Mouse (Mus musculus) hindbrain, embryonic 15.5 days (tissue): Measurements from ENCODE around the gene Timeless. TPM values are rescaled to one million over a fixed set of nuclear protein-coding genes. Genes with fewer than 3 reads are reported as not detected.
A peak's percentile ranks its signal among the peaks of the same experiment; 100 is the strongest.

Experiments
- ATAC-seq: fragments of 200-750 bp; cut with Nextera tagmentation; 2 replicates; pipeline ENCODE4 v1.8.0; 2017; ENCODE audit warnings: low read depth, moderate number of reproducible peaks, moderate TSS enrichment; ENCODE audit not compliant: low FRiP score
- H3K27ac ChIP-seq: fragments of 300-500 bp; sonication (generic); replicated peaks from 2 replicates; pipeline ENCODE4 v1.5.1; 2015; ENCODE audit warnings: mild to moderate bottlenecking, inconsistent platforms
- H3K27me3 ChIP-seq: fragments of 300-500 bp; sonication (generic); 2 replicates; pipeline ENCODE4 v1.6.1; 2015; ENCODE audit warnings: control low read depth, inconsistent platforms
- H3K36me3 ChIP-seq: fragments of 300-500 bp; sonication (generic); 2 replicates; pipeline ENCODE4 v1.6.1; 2015; ENCODE audit warnings: control low read depth, inconsistent platforms
- H3K4me1 ChIP-seq: fragments of 300-500 bp; sonication (generic); replicated peaks from 2 replicates; pipeline ENCODE4 v1.6.1; 2015; ENCODE audit warnings: control low read depth, inconsistent platforms
- H3K4me2 ChIP-seq: fragments of 300-500 bp; sonication (generic); 2 replicates; pipeline ENCODE4 v1.6.1; 2015; ENCODE audit warnings: moderate library complexity, mild to moderate bottlenecking, inconsistent platforms
- H3K4me3 ChIP-seq: fragments of 300-500 bp; sonication (generic); 2 replicates; pipeline ENCODE4 v1.5.1; 2015; ENCODE audit warnings: mild to moderate bottlenecking, inconsistent platforms
- H3K9ac ChIP-seq: fragments of 300-500 bp; sonication (generic); 2 replicates; pipeline ENCODE4 v1.6.1; 2015; ENCODE audit warnings: inconsistent platforms
- H3K9me3 ChIP-seq: fragments of 300-500 bp; sonication (generic); 2 replicates; pipeline ENCODE4 v1.6.1; 2016; ENCODE audit warnings: control low read depth, inconsistent platforms
- WGBS: fragments of 180-500 bp; shearing (Covaris S2); methylation state at CpG from one replicate; pipeline ENCODE4 v1.1.7; 2015; 5-methylcytosine and 5-hydroxymethylcytosine counted together
- polyA plus RNA-seq: library from polyadenylated mRNA; unstranded; fragments of >200 nt; fragmentation: Nextera tagmentation; extraction: Ambion mirVana; gene quantifications from 2 replicates; pipeline ENCODE4 v1.2.1, GENCODE M21; 2015

The Timeless gene
- polyA plus RNA-seq, 1 experiment from 2014 or later, result 22.4 TPM

- whole genome bisulfite sequencing, result 72% methylated on average over 15 of the region's 15 CpGs
- H3K4me2 ChIP-seq, result no peak overlapping the region
- H3K4me1 ChIP-seq, result peaks cover 2% of the 10 kb centered on the region
- H3K36me3 ChIP-seq, result no peaks in the 10 kb centered on the region
- ATAC-seq, result no peak
- H3K4me3 ChIP-seq, result no peak overlapping the region
- no peak overlapping the region for H3K27ac ChIP-seq
- H3K27me3 ChIP-seq, result no peaks in the 10 kb centered on the region
- no peak overlapping the region for H3K9ac ChIP-seq
- H3K9me3 ChIP-seq, result no peaks in the 10 kb centered on the region
These were observed 6.1 kb downstream of the Timeless start for GRCm38 (mm10) chr10:128237807-128238480.

GRCm38 (mm10) chr10:128239140-128239539 lies 7.3 kb downstream of the Timeless start:
- no peak overlapping the region for H3K9ac ChIP-seq
- H3K4me3 ChIP-seq, result no peak overlapping the region
- H3K4me2 ChIP-seq, result no peak overlapping the region
- ATAC-seq, result no peak
- H3K27me3 ChIP-seq, result no peaks in the 10 kb centered on the region
- 95% methylated on average over 4 of the region's 4 CpGs for whole genome bisulfite sequencing
- no peaks in the 10 kb centered on the region for H3K9me3 ChIP-seq
- H3K27ac ChIP-seq, result no peak overlapping the region
- 0 out of 2 replicates have a peak, but pooled peaks cover 1% of the 10 kb centered on the region for H3K36me3 ChIP-seq
- H3K4me1 ChIP-seq, result no peaks in the 10 kb centered on the region

GRCm38 (mm10) chr10:128240131-128240530 lies 8.3 kb downstream of the Timeless start:
- no peak overlapping the region for H3K27ac ChIP-seq
- H3K36me3 ChIP-seq, result 0 out of 2 replicates have a peak, but pooled peaks cover 4% of the 10 kb centered on the region
- H3K4me1 ChIP-seq, result no peaks in the 10 kb centered on the region
- H3K4me3 ChIP-seq, result no peak overlapping the region
- no peak for ATAC-seq
- no peak overlapping the region for H3K9ac ChIP-seq
- no peak overlapping the region for H3K4me2 ChIP-seq
- H3K27me3 ChIP-seq, result no peaks in the 10 kb centered on the region
- no peaks in the 10 kb centered on the region for H3K9me3 ChIP-seq
- WGBS, result 95% methylated on average over 18 of the region's 18 CpGs

- Histone ChIP-seq H3K4me3 (no peak overlapping the region), H3K36me3 (peaks cover 7% of the 10 kb centered on the region; the same call in 1 of the 2 replicates), H3K27me3 (no peaks in the 10 kb centered on the region), H3K9me3 (no peaks in the 10 kb centered on the region), H3K9ac (no peak overlapping the region), H3K4me1 (no peaks in the 10 kb centered on the region), H3K4me2 (no peak overlapping the region), H3K27ac (no peak overlapping the region)
- WGBS, result 93% methylated on average over 8 of the region's 8 CpGs
- no peak for ATAC-seq
These were observed 11.4 kb downstream of the Timeless start for GRCm38 (mm10) chr10:128243252-128243651.

- Histone ChIP-seq H3K9me3 (no peaks in the 10 kb centered on the region), H3K27ac (no peak overlapping the region), H3K4me1 (no peaks in the 10 kb centered on the region), H3K36me3 (peaks cover 9% of the 10 kb centered on the region), H3K27me3 (no peaks in the 10 kb centered on the region), H3K4me3 (no peak overlapping the region), H3K4me2 (no peak overlapping the region), H3K9ac (no peak overlapping the region)
- WGBS, result 97% methylated on average over 15 of the region's 15 CpGs
- no peak for ATAC-seq
These were observed 12.3 kb downstream of the Timeless start for GRCm38 (mm10) chr10:128244121-128244520.

- no peak for ATAC-seq
- H3K27ac ChIP-seq, result 0 out of 2 replicates have a peak overlapping the region, but pooled peaks have one; percentile 30
- WGBS, result 83% methylated on average over 17 of the region's 17 CpGs
- peak overlapping the region; percentile 29; the same call in 1 of the 2 replicates for H3K4me2 ChIP-seq
- H3K36me3 ChIP-seq, result peaks cover 26% of the 10 kb centered on the region
- H3K9me3 ChIP-seq, result no peaks in the 10 kb centered on the region
- H3K4me3 ChIP-seq, result 0 out of 2 replicates have a peak overlapping the region, but pooled peaks have one; percentile 1
- no peaks in the 10 kb centered on the region for H3K27me3 ChIP-seq
- no peak overlapping the region for H3K9ac ChIP-seq
- H3K4me1 ChIP-seq, result no peaks in the 10 kb centered on the region
These were observed 15.3 kb downstream of the Timeless start for GRCm38 (mm10) chr10:128247020-128247732.

- Histone ChIP-seq H3K9ac (no peak overlapping the region), H3K9me3 (no peaks in the 10 kb centered on the region), H3K36me3 (peaks cover 25% of the 10 kb centered on the region), H3K27me3 (no peaks in the 10 kb centered on the region), H3K4me2 (no peak overlapping the region), H3K4me3 (no peak overlapping the region), H3K4me1 (no peaks in the 10 kb centered on the region), H3K27ac (no peak overlapping the region)
- no peak for ATAC-seq
- WGBS, result 97% methylated on average over 13 of the region's 13 CpGs
These were observed 18.7 kb downstream of the Timeless start for GRCm38 (mm10) chr10:128250565-128250964.

- 88% methylated on average over 4 of the region's 4 CpGs for WGBS
These were observed 21.9 kb downstream of the Timeless start, which contains the start of gene Apon for GRCm38 (mm10) chr10:128253677-128254255. Gene Apon, plus strand, starts transcription at chr10:128254096.

GRCm38 (mm10) chr10:128255925-128256324 lies 24.1 kb downstream of the Timeless start:
- Histone ChIP-seq H3K4me1 (no peaks in the 10 kb centered on the region), H3K9me3 (no peaks in the 10 kb centered on the region), H3K9ac (no peak overlapping the region), H3K36me3 (peaks cover 12% of the 10 kb centered on the region; the same call in 1 of the 2 replicates), H3K4me2 (no peak overlapping the region), H3K27ac (no peak overlapping the region), H3K27me3 (no peaks in the 10 kb centered on the region), H3K4me3 (no peak overlapping the region)
- no peak for ATAC-seq
- WGBS, result 95% methylated on average over 8 of the region's 8 CpGs

More at GRCm38 (mm10) chr10:128253677-128254255, 21.9 kb downstream of the Timeless start, which contains the start of gene Apon:
- H3K4me1 ChIP-seq, result no peaks in the 10 kb centered on the region
- H3K27me3 ChIP-seq, result no peaks in the 10 kb centered on the region
- no peak for ATAC-seq
- H3K36me3 ChIP-seq, result peaks cover 20% of the 10 kb centered on the region
- no peak within 1 kb of the TSS for H3K9ac ChIP-seq
- no peak within 1 kb of the TSS for H3K4me2 ChIP-seq
- H3K27ac ChIP-seq, result no peak within 1 kb of the TSS
- H3K4me3 ChIP-seq, result no peak within 1 kb of the TSS
- H3K9me3 ChIP-seq, result no peaks in the 10 kb centered on the region

GRCm38 (mm10) chr10:128256328-128256727 lies 24.5 kb downstream of the Timeless start:
- Histone ChIP-seq H3K27ac (no peak overlapping the region), H3K4me3 (no peak overlapping the region), H3K27me3 (no peaks in the 10 kb centered on the region), H3K4me2 (no peak overlapping the region), H3K9ac (no peak overlapping the region), H3K36me3 (peaks cover 10% of the 10 kb centered on the region; the same call in 1 of the 2 replicates), H3K4me1 (no peaks in the 10 kb centered on the region), H3K9me3 (no peaks in the 10 kb centered on the region)
- WGBS, result 89% methylated on average over 8 of the region's 8 CpGs
- no peak for ATAC-seq

GRCm38 (mm10) chr10:128258953-128259352 lies 27.1 kb downstream of the Timeless start:
- Histone ChIP-seq H3K4me3 (no peak overlapping the region), H3K27ac (no peak overlapping the region), H3K9ac (no peak overlapping the region), H3K9me3 (no peaks in the 10 kb centered on the region), H3K4me1 (no peaks in the 10 kb centered on the region), H3K27me3 (no peaks in the 10 kb centered on the region), H3K4me2 (no peak overlapping the region), H3K36me3 (no peaks in the 10 kb centered on the region)
- no peak for ATAC-seq
- WGBS, result 84% methylated on average over 4 of the region's 4 CpGs

- 89% methylated on average over 5 of the region's 5 CpGs for WGBS
- Histone ChIP-seq H3K4me2 (no peak overlapping the region), H3K9me3 (no peaks in the 10 kb centered on the region), H3K4me1 (no peaks in the 10 kb centered on the region), H3K27ac (no peak overlapping the region), H3K27me3 (no peaks in the 10 kb centered on the region), H3K4me3 (no peak overlapping the region), H3K36me3 (no peaks in the 10 kb centered on the region), H3K9ac (no peak overlapping the region)
- no peak for ATAC-seq
These were observed 28.1 kb downstream of the Timeless start for GRCm38 (mm10) chr10:128259946-128260345.
